Mouse (Mus musculus) liver, adult 2 months (tissue): ENCODE data around the gene Chrna5.

Source experiments
- CTCF ChIP-seq: fragments of 200-500 bp; IDR thresholded peaks from 2 replicates; pipeline ENCODE4 v1.5.1; 2011; ENCODE audit warnings: low read depth, low read length, control low read depth
- POLR2A ChIP-seq: fragments of 200-500 bp; IDR thresholded peaks from 2 replicates; pipeline ENCODE4 v1.6.1; 2011; ENCODE audit warnings: low read length, control low read depth; ENCODE audit not compliant: insufficient read depth; ENCODE audit errors: extremely low read depth

DNA sequence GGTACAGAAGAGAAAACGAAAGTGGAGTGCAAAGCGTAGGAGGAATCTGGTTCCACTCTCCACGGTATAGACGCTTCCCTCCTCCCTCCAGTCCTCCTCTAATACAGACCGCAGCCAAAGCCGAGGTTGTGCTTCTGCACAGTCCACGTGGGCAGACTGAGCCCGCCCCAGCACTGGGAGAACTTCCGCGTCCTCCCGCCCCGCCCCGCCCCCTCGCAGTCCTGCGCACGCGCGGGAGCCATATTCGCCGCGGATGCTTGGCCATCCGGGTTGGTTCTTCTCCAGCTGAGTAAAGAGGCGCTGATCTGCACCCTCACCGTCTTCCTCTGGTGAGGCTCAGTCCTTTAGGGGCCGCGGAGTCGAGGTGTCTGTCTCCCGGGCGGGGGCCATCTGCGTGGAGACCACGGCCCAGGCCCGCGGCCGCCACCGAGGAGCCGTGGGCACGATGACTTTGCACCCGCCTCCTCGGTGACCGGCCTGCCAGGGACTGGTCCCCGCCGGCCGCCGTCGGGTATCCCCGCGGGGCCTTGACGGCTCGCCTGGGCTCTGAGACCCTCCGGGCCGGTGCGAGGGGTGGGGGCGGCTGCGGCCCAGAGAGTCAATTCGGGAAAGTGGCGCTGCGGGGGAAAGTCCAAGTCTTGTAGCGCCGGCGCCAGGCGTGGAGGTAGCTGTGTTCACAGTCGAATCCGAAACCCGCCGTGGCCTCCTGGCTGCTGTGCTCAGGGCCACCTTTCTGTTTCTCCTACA lies 29.9 kb upstream of the Chrna5 start, which contains the start of the genes Psma4 and AY074887:
- TF ChIP-seq POLR2A, result peak; percentile 78
- no peak for TF ChIP-seq CTCF
